Mouse (Mus musculus): ENCODE results near the gene Olfr735. TPM values are rescaled to one million over a fixed set of nuclear protein-coding genes. Genes with fewer than 3 reads are reported as not detected.

The Olfr735 gene
- total RNA-seq (2015; ENCODE audit: low replicate concordance) (not detected in 2 replicates), total RNA-seq (2017; ENCODE audit: low replicate concordance) (not detected in 2 replicates)

DNA sequence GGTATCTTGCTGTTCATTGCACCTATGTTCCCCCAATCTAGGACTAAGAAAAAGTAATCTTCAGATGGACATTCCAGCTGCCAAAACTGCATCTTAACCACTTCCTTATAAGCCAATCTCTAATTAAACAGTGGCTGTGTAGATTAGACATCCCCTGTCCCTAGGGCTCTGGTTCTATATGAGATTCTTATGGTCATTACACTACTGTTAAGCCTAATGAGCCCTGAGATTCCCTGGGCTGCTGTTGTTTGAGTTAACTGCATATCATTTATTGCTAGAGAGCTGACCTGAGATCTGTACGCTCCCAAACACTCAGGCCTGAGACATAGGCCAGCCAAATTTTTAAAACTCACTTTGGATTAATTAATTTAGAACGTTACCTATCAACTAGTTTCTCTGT is at the start of gene Olfr735:
Gene Olfr735, minus strand, starts transcription at position 77 of the 400 bp plus-strand sequence.
- no peak for ATAC-seq (replicated peaks; ENCODE audit: low FRiP score, poor library complexity, severe bottlenecking)

- ATAC-seq (replicated peaks; ENCODE audit: low FRiP score, poor library complexity, severe bottlenecking) = no peak
Observed at GRCm38 (mm10) chr14:50380863-50381262, 32.2 kb upstream of the Olfr735 start, which contains the start of gene Olfr736. TSS of gene Olfr736 (plus strand) at chr14:50381163.

- ATAC-seq (replicated peaks; ENCODE audit: low FRiP score, poor library complexity, severe bottlenecking) = no peak
Observed at GRCm38 (mm10) chr14:50363561-50363960, 14.9 kb upstream of the Olfr735 start.

DNA sequence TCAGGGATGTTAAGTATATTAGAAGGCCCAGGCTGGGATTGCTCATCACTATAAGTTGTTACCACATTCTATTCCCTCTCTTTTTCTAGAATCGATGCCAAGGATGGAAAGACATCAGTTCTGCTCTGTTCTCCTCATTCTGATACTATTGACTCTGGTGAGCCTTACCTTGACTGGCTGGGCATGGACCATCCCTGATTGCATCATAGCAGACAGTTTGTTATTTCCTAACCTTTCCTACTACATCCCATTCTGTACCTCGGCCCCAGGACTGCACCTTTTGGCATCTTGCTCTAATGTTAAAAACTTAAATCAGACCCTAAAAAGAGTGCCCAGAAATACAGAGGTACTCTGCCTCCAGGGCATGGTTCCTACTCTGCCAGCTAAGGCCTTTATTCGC is 11.8 kb upstream of the Olfr735 start:
- ATAC-seq (replicated peaks; ENCODE audit: low FRiP score, poor library complexity, severe bottlenecking) = no peak

DNA sequence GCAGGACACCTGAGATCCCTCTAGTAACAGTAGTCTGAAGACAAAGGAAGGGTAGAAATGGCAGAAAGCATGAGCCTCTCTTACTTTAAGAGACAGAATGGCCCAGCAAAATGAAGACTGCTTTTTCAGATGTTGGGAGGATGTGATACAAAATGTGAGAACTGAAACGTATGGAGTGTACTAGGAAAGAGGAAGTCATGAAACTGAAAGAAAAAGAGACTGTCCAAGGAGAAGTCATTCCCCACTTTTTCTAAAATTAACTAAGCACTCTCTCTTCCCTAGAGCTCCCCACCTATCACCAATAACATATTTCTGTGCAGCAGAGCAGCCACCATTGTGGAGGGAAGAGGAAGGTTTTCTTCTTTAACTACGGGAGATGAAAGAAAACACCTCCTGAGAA is 8.9 kb upstream of the Olfr735 start, which contains the start of gene Tlr11:
Gene Tlr11, plus strand, starts transcription at position 322 of the 400 bp plus-strand sequence.
- ATAC-seq (replicated peaks; ENCODE audit: low FRiP score, poor library complexity, severe bottlenecking) = no peak

- ATAC-seq (replicated peaks; ENCODE audit: low FRiP score, poor library complexity, severe bottlenecking) = no peak
Observed at GRCm38 (mm10) chr14:50356725-50357124, 8.1 kb upstream of the Olfr735 start.

DNA sequence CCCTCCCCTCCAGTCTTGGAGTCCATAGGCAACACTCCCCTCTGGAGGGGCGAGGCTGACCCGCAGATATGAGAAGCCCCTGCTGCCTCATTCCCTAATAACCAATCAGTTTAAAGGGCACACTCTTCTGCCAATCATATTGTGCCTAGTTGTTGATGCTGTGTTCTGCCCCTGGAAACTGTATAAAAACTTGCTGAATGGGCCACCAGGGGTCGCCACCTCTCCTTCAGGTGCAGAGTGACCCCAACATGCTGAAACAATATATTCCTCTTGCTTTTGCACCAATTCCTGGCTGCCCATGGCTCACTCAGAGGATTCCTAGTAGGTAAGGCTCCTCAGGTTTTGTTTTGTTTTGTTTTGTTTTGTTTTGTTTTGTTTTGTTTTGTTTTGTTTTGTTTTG is 3.8 kb upstream of the Olfr735 start:
- ATAC-seq (replicated peaks; ENCODE audit: low FRiP score, poor library complexity, severe bottlenecking) = no peak

- no peak for ATAC-seq (replicated peaks; ENCODE audit: low FRiP score, poor library complexity, severe bottlenecking)
Observed at GRCm38 (mm10) chr14:50326661-50327060, 22.0 kb downstream of the Olfr735 start, which contains the start of gene Olfr734. TSS of gene Olfr734 (minus strand) at chr14:50326761.

DNA sequence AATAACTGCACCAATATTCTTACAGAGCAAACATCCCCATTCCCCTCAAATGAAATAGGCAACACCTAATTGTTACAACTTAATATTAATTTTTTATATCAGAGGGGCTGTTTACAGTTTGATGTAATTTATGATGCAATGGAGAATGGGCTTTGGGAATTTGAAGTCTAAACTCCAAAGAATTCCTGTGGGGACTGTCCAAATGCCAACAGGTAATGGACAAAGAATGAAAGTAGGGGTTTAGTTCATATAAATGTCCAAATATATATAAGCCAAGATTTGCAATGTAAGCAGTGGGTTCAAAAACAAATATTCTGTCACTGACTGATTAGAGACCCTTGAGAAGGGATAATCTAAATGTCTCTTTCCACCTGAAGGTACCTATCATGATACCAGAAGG is 47.2 kb downstream of the Olfr735 start, which contains the start of gene Olfr733:
Gene Olfr733, minus strand, starts transcription at position 101 of the 400 bp plus-strand sequence.
- ATAC-seq (replicated peaks; ENCODE audit: low FRiP score, poor library complexity, severe bottlenecking) = no peak

Other genes starting within 250 kb of the Olfr735 start
- gene Olfr727, start 225.7 kb downstream of the Olfr735 start, total RNA-seq (2015; ENCODE audit: low replicate concordance) = not detected in 2 replicates
- 0.98 TPM in 1 of 2 replicates, not detected in the other for gene Olfr727, start 225.7 kb downstream of the Olfr735 start, total RNA-seq (2017; ENCODE audit: low replicate concordance)
- not detected in 2 replicates for gene Olfr728, start 206.2 kb downstream of the Olfr735 start, total RNA-seq (2015; ENCODE audit: low replicate concordance)
- 0.28 TPM in 1 of 2 replicates, not detected in the other for gene Olfr728, start 206.2 kb downstream of the Olfr735 start, total RNA-seq (2017; ENCODE audit: low replicate concordance)
- not detected in 2 replicates for gene Olfr729, start 196.0 kb downstream of the Olfr735 start, total RNA-seq (2015; ENCODE audit: low replicate concordance)
- 0.43 TPM in 1 of 2 replicates, not detected in the other for gene Olfr729, start 196.0 kb downstream of the Olfr735 start, total RNA-seq (2017; ENCODE audit: low replicate concordance)
- gene Olfr730, start 160.7 kb downstream of the Olfr735 start, total RNA-seq (2015; ENCODE audit: low replicate concordance) = not detected in 2 replicates
- gene Olfr730, start 160.7 kb downstream of the Olfr735 start, total RNA-seq (2017; ENCODE audit: low replicate concordance) = not detected in 2 replicates
- gene Olfr731, start 107.0 kb downstream of the Olfr735 start, total RNA-seq (2015; ENCODE audit: low replicate concordance) = not detected in 2 replicates
- gene Olfr731, start 107.0 kb downstream of the Olfr735 start, total RNA-seq (2017; ENCODE audit: low replicate concordance) = not detected in 2 replicates
- gene Olfr732, start 64.7 kb downstream of the Olfr735 start, total RNA-seq (2015; ENCODE audit: low replicate concordance) = not detected in 2 replicates
- not detected in 2 replicates for gene Olfr732, start 64.7 kb downstream of the Olfr735 start, total RNA-seq (2017; ENCODE audit: low replicate concordance)
- not detected in 2 replicates for gene Olfr733, start 47.4 kb downstream of the Olfr735 start, total RNA-seq (2015; ENCODE audit: low replicate concordance)
- gene Olfr733, start 47.4 kb downstream of the Olfr735 start, total RNA-seq (2017; ENCODE audit: low replicate concordance) = not detected in 2 replicates
- not detected in 2 replicates for gene Olfr734, start 22.1 kb downstream of the Olfr735 start, total RNA-seq (2015; ENCODE audit: low replicate concordance)
- gene Olfr734, start 22.1 kb downstream of the Olfr735 start, total RNA-seq (2017; ENCODE audit: low replicate concordance) = not detected in 2 replicates
- 0.42 TPM in 1 of 2 replicates, not detected in the other for gene Tlr11, start 9.0 kb upstream of the Olfr735 start, total RNA-seq (2015; ENCODE audit: low replicate concordance)
- not detected in 2 replicates for gene Tlr11, start 9.0 kb upstream of the Olfr735 start, total RNA-seq (2017; ENCODE audit: low replicate concordance)
- gene Olfr736, start 32.3 kb upstream of the Olfr735 start, total RNA-seq (2015; ENCODE audit: low replicate concordance) = not detected in 2 replicates
- not detected in 2 replicates for gene Olfr736, start 32.3 kb upstream of the Olfr735 start, total RNA-seq (2017; ENCODE audit: low replicate concordance)
- gene Olfr738, start 58.7 kb upstream of the Olfr735 start, total RNA-seq (2015; ENCODE audit: low replicate concordance) = not detected in 2 replicates
- not detected in 2 replicates for gene Olfr738, start 58.7 kb upstream of the Olfr735 start, total RNA-seq (2017; ENCODE audit: low replicate concordance)
- gene Olfr739, start 69.8 kb upstream of the Olfr735 start, total RNA-seq (2015; ENCODE audit: low replicate concordance) = not detected in 2 replicates
- not detected in 2 replicates for gene Olfr739, start 69.8 kb upstream of the Olfr735 start, total RNA-seq (2017; ENCODE audit: low replicate concordance)
- gene Olfr740, start 96.7 kb upstream of the Olfr735 start, total RNA-seq (2015; ENCODE audit: low replicate concordance) = 0.38 TPM in 1 of 2 replicates, not detected in the other
- not detected in 2 replicates for gene Olfr740, start 96.7 kb upstream of the Olfr735 start, total RNA-seq (2017; ENCODE audit: low replicate concordance)
- not detected in 2 replicates for gene Olfr741, start 123.9 kb upstream of the Olfr735 start, total RNA-seq (2015; ENCODE audit: low replicate concordance)
- gene Olfr741, start 123.9 kb upstream of the Olfr735 start, total RNA-seq (2017; ENCODE audit: low replicate concordance) = 0.56 TPM in 1 of 2 replicates, not detected in the other
- not detected in 2 replicates for gene Olfr742, start 154.7 kb upstream of the Olfr735 start, total RNA-seq (2015; ENCODE audit: low replicate concordance)
- not detected in 2 replicates for gene Olfr742, start 154.7 kb upstream of the Olfr735 start, total RNA-seq (2017; ENCODE audit: low replicate concordance)
- not detected in 2 replicates for gene Olfr743, start 173.0 kb upstream of the Olfr735 start, total RNA-seq (2015; ENCODE audit: low replicate concordance)
- gene Olfr743, start 173.0 kb upstream of the Olfr735 start, total RNA-seq (2017; ENCODE audit: low replicate concordance) = not detected in 2 replicates